Mouse (Mus musculus): ENCODE results near the gene Gse1. TPM values are rescaled to one million over a fixed set of nuclear protein-coding genes. Genes with fewer than 3 reads are reported as not detected.
A peak's percentile ranks its signal among the peaks of the same experiment; 100 is the strongest.

Gse1 gene
- total and polyA plus RNA-seq, 3 experiments: 23.6 to 128 (median 66.9) TPM

DNA sequence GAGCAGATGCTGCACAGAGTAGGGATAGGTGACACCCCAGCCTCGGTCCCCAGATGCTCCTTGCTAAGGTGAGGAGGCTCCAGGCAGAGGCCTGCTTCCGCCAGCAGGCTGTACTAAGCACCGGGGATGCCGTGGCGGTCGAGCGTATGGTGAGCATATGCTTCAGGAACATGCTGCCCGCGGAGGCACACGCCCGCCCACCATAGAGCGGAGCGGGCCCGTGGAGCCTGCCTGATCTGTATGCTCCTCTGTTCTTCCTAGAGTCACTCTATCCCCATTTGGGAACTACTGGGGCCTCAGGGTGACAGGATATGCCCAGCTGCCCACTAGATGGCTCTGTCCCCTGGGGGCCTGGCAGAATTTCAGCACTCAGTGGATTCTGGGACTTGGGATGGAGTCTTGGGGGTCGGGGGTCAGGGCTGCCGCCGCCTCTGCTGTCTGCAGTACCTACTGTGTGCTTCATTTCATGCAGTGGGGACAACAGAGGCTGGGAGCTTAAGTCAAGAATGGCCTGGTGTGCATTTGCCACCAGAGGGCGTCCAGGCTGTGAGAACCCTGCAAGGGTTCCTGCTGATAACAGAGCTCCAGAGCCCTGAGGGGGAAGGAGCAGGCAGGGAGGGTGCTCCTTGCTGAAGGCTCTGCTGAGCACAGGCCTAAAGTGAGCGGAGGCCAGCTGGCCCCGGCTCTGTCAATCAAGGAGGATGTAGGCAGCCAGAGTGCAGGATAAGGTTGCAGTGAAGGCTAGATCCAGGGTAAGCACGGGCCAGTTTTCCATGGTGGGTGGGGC, 60.1 kb downstream of the Gse1 start (continued):
- TF ChIP-seq MAFK (IDR thresholded peaks at IDR 0.05; ENCODE audit: borderline replicate concordance, low read depth, low read length) (no peak), MYC (IDR thresholded peaks at IDR 0.05; ENCODE audit: low read depth, low read length) (no peak), ZNF384 (IDR thresholded peaks at IDR 0.05; ENCODE audit: low read depth, low read length) (no peak), ZMIZ1 (IDR thresholded peaks at IDR 0.05; ENCODE audit: low read depth, low read length) (no peak), ZC3H11A (IDR thresholded peaks at IDR 0.05; ENCODE audit: low read depth, low read length) (0 out of 2 replicates have a peak, but pooled peaks have one; percentile 29), USF2 (IDR thresholded peaks at IDR 0.05; ENCODE audit: borderline replicate concordance in 1 of 2, insufficient read depth in 1 of 2, low read depth in 1 of 2, low read length in 2 of 2) (no peak), GATA1 (IDR thresholded peaks at IDR 0.05; ENCODE audit: low read depth, low read length) (peak; percentile 73), CTCF (IDR thresholded peaks at IDR 0.05 in 2 of 3, conservative IDR thresholded peaks at IDR 0.05 in 1 of 3; ENCODE audit: control insufficient read depth in 1 of 3, insufficient read depth in 1 of 3, low read depth in 2 of 3, low read length in 3 of 3, poor library complexity in 1 of 3, severe bottlenecking in 1 of 3) (peak; percentile 87 to 96 (median 92)), MAX (IDR thresholded peaks at IDR 0.05; ENCODE audit: low read length) (no peak), NRF1 (IDR thresholded peaks at IDR 0.05; ENCODE audit: insufficient read depth, low read depth, low read length, poor library complexity, severe bottlenecking) (no peak), ETS1 (IDR thresholded peaks at IDR 0.05; ENCODE audit: low read depth, low read length) (no peak), BHLHE40 (IDR thresholded peaks at IDR 0.05; ENCODE audit: borderline replicate concordance, low read depth, low read length) (0 out of 2 replicates have a peak, but pooled peaks have one; percentile 22), E2F4 (IDR thresholded peaks at IDR 0.05; ENCODE audit: borderline replicate concordance, low read depth, low read length) (no peak), MAZ (IDR thresholded peaks at IDR 0.05; ENCODE audit: low read depth, low read length) (no peak), RCOR1 (IDR thresholded peaks at IDR 0.05; ENCODE audit: low read depth, low read length) (no peak)

DNA sequence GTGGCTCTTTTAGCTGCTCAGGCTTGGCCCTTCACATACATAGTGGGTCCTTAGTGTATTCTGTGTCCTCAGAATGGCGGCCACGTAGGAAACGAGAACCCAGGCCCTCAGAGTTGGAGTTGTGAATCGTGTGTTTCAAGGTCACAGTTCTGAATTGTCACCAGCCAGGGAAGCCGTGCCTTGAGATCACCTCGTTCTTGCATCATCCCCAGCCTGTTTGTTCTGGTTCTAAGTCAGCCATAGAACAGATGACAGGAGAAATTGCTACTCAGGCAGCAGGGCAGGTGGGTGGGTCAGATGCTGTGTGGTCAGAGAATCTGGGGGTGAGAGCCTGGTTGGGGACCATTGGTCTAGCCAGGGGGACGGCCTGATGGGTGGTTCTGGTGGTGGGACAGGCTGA, 60.9 kb downstream of the Gse1 start:
- Histone ChIP-seq H3K9me3 (replicated peaks; ENCODE audit: insufficient read depth, low read length) (no peaks in the 10 kb centered on the region), H3K27ac (ENCODE audit: control insufficient read depth, low read depth, low read length) (no peak overlapping the region), H3K9ac (ENCODE audit: control insufficient read depth, low read depth, low read length, poor library complexity, severe bottlenecking) (no peak overlapping the region), H3K36me3 (ENCODE audit: control insufficient read depth in 1 of 2, insufficient read depth in 2 of 2, low read length in 2 of 2) (peaks cover 0 to 3% of the 10 kb centered on the region in 2 experiments; a peak in 2 of 4 replicates), H3K4me1 (ENCODE audit: control insufficient read depth in 1 of 2, insufficient read depth in 2 of 2, low read length in 2 of 2) (peaks cover 1 to 18% of the 10 kb centered on the region in 2 experiments; a peak in 3 of 4 replicates), H3K27me3 (ENCODE audit: control insufficient read depth in 1 of 2, insufficient read depth in 2 of 2, low read length in 2 of 2) (no peaks in the 10 kb centered on the region), H3K4me3 (ENCODE audit: control insufficient read depth in 1 of 2, insufficient read depth in 1 of 2, low read depth in 2 of 2, low read length in 2 of 2) (no peak overlapping the region), H3K79me2 (ENCODE audit: control insufficient read depth, insufficient read depth, low read length, poor library complexity) (no peaks in the 10 kb centered on the region)
- TF ChIP-seq TAL1 (IDR thresholded peaks at IDR 0.05; ENCODE audit: low read length) (no peak), CHD2 (IDR thresholded peaks at IDR 0.05; ENCODE audit: low read length) (no peak), ZKSCAN1 (IDR thresholded peaks at IDR 0.05; ENCODE audit: low read depth, low read length) (no peak), MAX (IDR thresholded peaks at IDR 0.05; ENCODE audit: low read length) (no peak), EP300 (IDR thresholded peaks at IDR 0.05; ENCODE audit: low read depth in 1 of 2, low read length in 2 of 2) (no peak), CHD1 (IDR thresholded peaks at IDR 0.05; ENCODE audit: low read depth, low read length) (no peak), MEF2A (IDR thresholded peaks at IDR 0.05; ENCODE audit: extremely low read depth, insufficient replicate concordance, low read depth, low read length, poor library complexity, severe bottlenecking) (no peak), ETS1 (IDR thresholded peaks at IDR 0.05; ENCODE audit: low read depth, low read length) (no peak), POLR2AphosphoS5 (IDR thresholded peaks at IDR 0.05; ENCODE audit: borderline replicate concordance, low read depth, low read length) (no peak), SMC3 (IDR thresholded peaks at IDR 0.05; ENCODE audit: low read depth, low read length) (no peak), POLR2AphosphoS2 (IDR thresholded peaks at IDR 0.05; ENCODE audit: low read length) (no peak), ZNF384 (IDR thresholded peaks at IDR 0.05; ENCODE audit: low read depth, low read length) (no peak), ELF1 (IDR thresholded peaks at IDR 0.05; ENCODE audit: low read depth, low read length) (no peak)
- DNase-seq (ENCODE audit: low read depth, low spot score): no peak

All from MEL (cell line).